Mouse (Mus musculus): ENCODE measurements around the gene Chd8.

DNA sequence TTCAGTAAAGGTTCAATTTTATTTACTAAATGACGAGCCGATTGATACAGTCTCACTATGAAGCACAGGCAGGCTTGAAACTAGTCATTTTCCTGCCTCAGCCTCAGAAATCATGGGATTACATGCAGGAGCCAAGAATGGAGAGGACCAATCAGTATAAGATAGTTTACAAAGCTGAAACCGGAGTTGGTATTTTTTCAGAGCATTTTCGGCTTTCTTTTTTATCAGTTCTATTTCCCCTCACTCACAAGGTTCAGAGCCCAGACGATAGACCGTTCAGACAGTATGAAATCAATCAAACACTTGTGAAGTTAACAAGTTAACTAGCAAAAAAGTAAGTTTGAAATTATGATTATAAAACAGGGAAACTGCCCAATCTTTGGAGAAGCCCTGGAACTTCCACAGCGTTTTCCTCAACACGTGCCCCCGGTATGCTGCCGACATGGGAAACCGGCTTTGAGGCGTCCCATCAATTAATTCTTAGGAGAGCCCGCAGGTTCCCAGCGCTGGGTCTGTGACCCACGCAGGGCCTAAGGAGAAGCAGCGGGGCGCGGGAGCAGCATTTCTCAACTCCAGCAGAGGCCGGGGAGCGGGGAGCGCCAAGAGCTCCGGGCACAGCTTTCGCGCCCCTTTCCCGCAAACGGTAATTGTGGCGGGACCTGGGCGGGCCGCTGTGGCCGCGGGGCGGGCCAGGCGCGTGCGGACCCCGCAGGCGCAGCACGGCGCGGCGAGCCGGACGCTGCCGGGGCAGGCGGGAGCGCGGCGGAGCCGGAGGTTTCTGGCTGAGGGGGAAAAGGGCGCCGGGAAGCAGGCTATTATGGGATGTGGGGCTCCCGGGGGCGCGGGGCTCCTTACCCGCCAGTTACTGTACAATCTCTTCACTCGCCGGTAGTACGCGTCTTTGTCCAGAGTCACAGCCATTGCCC lies 61.1 kb downstream of the Chd8 start:
- TF ChIP-seq CTCF (IDR thresholded peaks at IDR 0.05; ENCODE audit: borderline replicate concordance, insufficient read depth, low read depth, low read length) (no peak), POLR2A (IDR thresholded peaks at IDR 0.05; ENCODE audit: borderline replicate concordance, insufficient read depth, low read length) (no peak)
